Mouse (Mus musculus): ENCODE results near the gene Ceacam10. TPM values are rescaled to one million over a fixed set of nuclear protein-coding genes. Genes with fewer than 3 reads are reported as not detected.
A peak's percentile ranks its signal among the peaks of the same experiment; 100 is the strongest.
"Not testable (repeated sequence)": the region's sequence is repeated elsewhere in the genome, so short reads cannot be mapped to it uniquely, and the experiment has no call there.

Ceacam10 gene
- 0.29 and 0.34 TPM in 2 replicates for polyA plus RNA-seq (2014; fragmentation: Nextera tagmentation; extraction: Ambion mirVana)

DNA sequence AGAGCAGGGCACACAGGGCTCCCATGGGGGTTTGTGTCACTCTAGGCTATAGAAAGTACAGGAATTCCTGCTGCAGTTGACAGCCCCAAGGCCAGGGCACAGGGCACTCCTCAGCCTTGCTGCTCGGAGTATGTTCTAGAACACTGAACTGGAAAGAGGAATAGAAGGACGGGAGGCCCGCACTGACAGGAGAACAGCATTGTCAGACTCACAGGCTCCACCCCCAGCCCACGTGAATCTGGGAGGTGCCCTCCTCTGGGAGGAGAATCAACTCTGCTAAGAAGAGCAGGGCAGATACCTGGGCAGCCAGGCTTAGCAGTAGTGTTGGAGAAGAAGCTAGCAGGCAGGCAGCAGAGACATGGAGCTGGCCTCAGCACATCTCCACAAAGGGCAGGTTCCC, at the start of gene Ceacam10:
TSS of gene Ceacam10 (plus strand) at position 289 of the 400 bp plus-strand sequence.
- not testable (repeated sequence) for H3K4me2 ChIP-seq (ENCODE audit: low read depth, low read length); H3K27me3 ChIP-seq (ENCODE audit: control insufficient read depth, insufficient read depth, low read length); H3K27ac ChIP-seq (replicated peaks; ENCODE audit: low read depth, low read length); ATAC-seq (replicated peaks; ENCODE audit: insufficient number of reproducible peaks, low FRiP score, low TSS enrichment, low read depth); H3K9ac ChIP-seq (replicated peaks; ENCODE audit: low read length); H3K36me3 ChIP-seq (replicated peaks; ENCODE audit: control insufficient read depth, insufficient read depth, low read depth, low read length); H3K4me3 ChIP-seq (ENCODE audit: low read depth, low read length); DNase-seq (ENCODE audit: low spot score); H3K4me1 ChIP-seq (ENCODE audit: control insufficient read depth, insufficient read depth, low read length); H3K9me3 ChIP-seq (replicated peaks; ENCODE audit: control insufficient read depth, low read length)
- WGBS, result 41% methylated on average over 4 of the region's 4 CpGs

- no peaks in the 10 kb centered on the region for H3K4me1 ChIP-seq (ENCODE audit: control insufficient read depth, insufficient read depth, low read length)
- ATAC-seq (replicated peaks; ENCODE audit: insufficient number of reproducible peaks, low FRiP score, low TSS enrichment, low read depth) (0 out of 2 replicates have a peak, but pooled peaks have one; percentile 34), DNase-seq (ENCODE audit: low spot score) (peak; percentile 41)
- WGBS, result 15% methylated on average over 17 of the region's 17 CpGs
- H3K9me3 ChIP-seq (replicated peaks; ENCODE audit: control insufficient read depth, low read length), result no peaks in the 10 kb centered on the region
- no peak overlapping the region for H3K4me3 ChIP-seq (ENCODE audit: low read depth, low read length)
- H3K9ac ChIP-seq (replicated peaks; ENCODE audit: low read length), result no peak overlapping the region; the same call in 1 of the 2 replicates
- no peaks in the 10 kb centered on the region for H3K36me3 ChIP-seq (replicated peaks; ENCODE audit: control insufficient read depth, insufficient read depth, low read depth, low read length)
- H3K4me2 ChIP-seq (ENCODE audit: low read depth, low read length), result no peak overlapping the region; the same call in 1 of the 2 replicates
- no peak overlapping the region for H3K27ac ChIP-seq (replicated peaks; ENCODE audit: low read depth, low read length)
- no peaks in the 10 kb centered on the region for H3K27me3 ChIP-seq (ENCODE audit: control insufficient read depth, insufficient read depth, low read length)
Observed at GRCm38 (mm10) chr7:24735970-24736670, 40.9 kb upstream of the Ceacam10 start.

GRCm38 (mm10) chr7:24750695-24751094, 26.3 kb upstream of the Ceacam10 start:
- ATAC-seq (replicated peaks; ENCODE audit: insufficient number of reproducible peaks, low FRiP score, low TSS enrichment, low read depth) (no peak), DNase-seq (ENCODE audit: low spot score) (no peak)
- 53% methylated on average over 4 of the region's 4 CpGs for WGBS
- Histone ChIP-seq H3K4me2 (ENCODE audit: low read depth, low read length) (no peak overlapping the region), H3K9ac (replicated peaks; ENCODE audit: low read length) (no peak overlapping the region), H3K36me3 (replicated peaks; ENCODE audit: control insufficient read depth, insufficient read depth, low read depth, low read length) (no peaks in the 10 kb centered on the region), H3K27me3 (ENCODE audit: control insufficient read depth, insufficient read depth, low read length) (no peaks in the 10 kb centered on the region), H3K4me1 (ENCODE audit: control insufficient read depth, insufficient read depth, low read length) (no peaks in the 10 kb centered on the region), H3K4me3 (ENCODE audit: low read depth, low read length) (no peak overlapping the region), H3K27ac (replicated peaks; ENCODE audit: low read depth, low read length) (no peak overlapping the region), H3K9me3 (replicated peaks; ENCODE audit: control insufficient read depth, low read length) (no peaks in the 10 kb centered on the region)

DNA sequence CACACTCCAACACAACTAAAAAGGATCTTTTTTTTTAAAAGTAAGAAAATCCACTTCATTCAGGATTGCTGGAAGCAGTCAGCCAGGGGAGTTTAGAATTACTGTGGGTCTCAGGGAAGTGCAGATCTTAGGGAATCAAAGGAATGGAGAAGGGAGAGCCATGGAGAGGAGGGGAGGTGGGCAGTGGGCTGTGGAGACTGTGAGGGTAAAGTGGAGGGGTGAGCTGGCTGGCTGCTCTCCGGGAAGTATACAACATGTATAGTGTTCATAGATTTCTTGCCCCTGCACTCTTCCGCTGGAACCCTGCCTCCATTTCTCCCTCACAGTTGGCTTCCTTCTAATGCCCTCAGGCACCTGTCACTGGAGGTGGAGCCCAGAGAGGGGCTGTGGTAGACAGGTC, 25.4 kb upstream of the Ceacam10 start:
- H3K4me1 ChIP-seq (ENCODE audit: control insufficient read depth, insufficient read depth, low read length), result no peaks in the 10 kb centered on the region
- no peaks in the 10 kb centered on the region for H3K27me3 ChIP-seq (ENCODE audit: control insufficient read depth, insufficient read depth, low read length)
- ATAC-seq (replicated peaks; ENCODE audit: insufficient number of reproducible peaks, low FRiP score, low TSS enrichment, low read depth) (no peak), DNase-seq (ENCODE audit: low spot score) (no peak)
- H3K4me2 ChIP-seq (ENCODE audit: low read depth, low read length), result no peak overlapping the region
- 76% methylated on average over 2 of the region's 2 CpGs for WGBS
- H3K36me3 ChIP-seq (replicated peaks; ENCODE audit: control insufficient read depth, insufficient read depth, low read depth, low read length), result no peaks in the 10 kb centered on the region
- H3K9ac ChIP-seq (replicated peaks; ENCODE audit: low read length), result no peak overlapping the region
- no peak overlapping the region for H3K27ac ChIP-seq (replicated peaks; ENCODE audit: low read depth, low read length)
- no peaks in the 10 kb centered on the region for H3K9me3 ChIP-seq (replicated peaks; ENCODE audit: control insufficient read depth, low read length)
- no peak overlapping the region for H3K4me3 ChIP-seq (ENCODE audit: low read depth, low read length)

DNA sequence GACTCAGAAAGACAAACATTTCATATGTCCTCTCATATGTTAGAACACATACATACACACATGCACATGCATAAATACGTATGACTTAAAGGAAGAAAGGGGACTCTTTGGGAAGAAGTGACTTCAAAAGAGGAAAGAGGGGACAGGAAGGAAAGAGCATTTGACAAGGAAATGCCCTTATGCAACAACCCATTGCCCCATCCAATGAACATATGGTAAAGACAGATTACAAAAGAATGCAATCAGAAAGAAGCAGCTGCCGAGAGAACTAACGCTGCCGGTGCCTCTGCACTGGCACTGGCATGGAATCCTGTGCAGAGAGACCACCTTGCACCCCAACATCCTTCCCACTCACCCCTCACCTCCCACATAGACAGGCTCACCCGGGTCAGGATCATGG, 23.5 kb upstream of the Ceacam10 start:
- Histone ChIP-seq H3K9ac (replicated peaks; ENCODE audit: low read length) (no peak overlapping the region), H3K4me3 (ENCODE audit: low read depth, low read length) (no peak overlapping the region), H3K27ac (replicated peaks; ENCODE audit: low read depth, low read length) (no peak overlapping the region), H3K9me3 (replicated peaks; ENCODE audit: control insufficient read depth, low read length) (no peaks in the 10 kb centered on the region), H3K27me3 (ENCODE audit: control insufficient read depth, insufficient read depth, low read length) (no peaks in the 10 kb centered on the region), H3K4me1 (ENCODE audit: control insufficient read depth, insufficient read depth, low read length) (no peaks in the 10 kb centered on the region), H3K4me2 (ENCODE audit: low read depth, low read length) (no peak overlapping the region), H3K36me3 (replicated peaks; ENCODE audit: control insufficient read depth, insufficient read depth, low read depth, low read length) (no peaks in the 10 kb centered on the region)
- DNase-seq (ENCODE audit: low spot score), result no peak
- 84% methylated on average over 5 of the region's 5 CpGs for WGBS
- no peak for ATAC-seq (replicated peaks; ENCODE audit: insufficient number of reproducible peaks, low FRiP score, low TSS enrichment, low read depth)

DNA sequence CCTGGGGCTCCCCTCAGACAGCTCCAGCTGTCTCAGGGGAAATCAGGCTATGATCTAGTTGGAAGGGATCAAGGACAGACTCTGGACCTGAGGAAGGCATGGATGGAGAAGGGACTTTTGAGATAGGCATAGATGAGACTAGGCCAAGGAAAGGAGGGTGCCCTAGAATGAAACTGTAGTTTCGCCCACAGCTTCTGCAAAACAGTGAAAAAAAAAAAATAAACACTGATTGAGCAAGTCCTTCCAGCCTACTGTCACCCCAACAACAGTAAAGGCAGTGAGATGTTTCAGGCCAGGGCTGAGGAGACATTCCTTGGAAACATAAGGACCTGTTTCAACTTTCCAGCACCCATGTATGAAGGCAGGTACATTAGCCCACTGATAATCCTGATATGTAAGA, 18.5 kb upstream of the Ceacam10 start:
- Histone ChIP-seq H3K4me3 (ENCODE audit: low read depth, low read length) (no peak overlapping the region), H3K27me3 (ENCODE audit: control insufficient read depth, insufficient read depth, low read length) (no peaks in the 10 kb centered on the region), H3K4me1 (ENCODE audit: control insufficient read depth, insufficient read depth, low read length) (no peaks in the 10 kb centered on the region), H3K36me3 (replicated peaks; ENCODE audit: control insufficient read depth, insufficient read depth, low read depth, low read length) (no peaks in the 10 kb centered on the region), H3K9ac (replicated peaks; ENCODE audit: low read length) (no peak overlapping the region), H3K27ac (replicated peaks; ENCODE audit: low read depth, low read length) (no peak overlapping the region), H3K9me3 (replicated peaks; ENCODE audit: control insufficient read depth, low read length) (no peaks in the 10 kb centered on the region), H3K4me2 (ENCODE audit: low read depth, low read length) (no peak overlapping the region)
- no peak for ATAC-seq (replicated peaks; ENCODE audit: insufficient number of reproducible peaks, low FRiP score, low TSS enrichment, low read depth)
- DNase-seq (ENCODE audit: low spot score), result no peak
- 86% methylated on average over 1 of the region's 1 CpGs for WGBS

DNA sequence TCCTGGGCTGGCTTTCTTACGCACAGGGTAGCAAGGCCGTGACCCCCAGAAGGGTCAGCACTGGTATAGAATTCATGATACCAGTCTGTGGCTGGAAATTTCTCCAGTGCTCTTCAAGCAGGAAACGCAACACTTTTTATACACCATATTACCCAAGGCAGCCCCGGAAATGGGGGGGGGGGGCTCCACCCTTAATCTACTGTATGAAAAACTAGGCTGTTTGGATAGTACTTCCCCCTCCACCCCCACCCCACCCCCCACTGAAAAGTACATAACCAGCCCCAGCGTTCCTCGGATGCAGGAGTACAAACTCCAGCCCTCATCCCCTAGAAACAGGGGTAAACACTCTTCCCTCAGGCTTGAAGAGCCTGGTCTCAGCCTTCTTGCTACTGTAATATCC, 16.8 kb upstream of the Ceacam10 start, which contains the start of gene Cd177:
TSS of gene Cd177 (minus strand) at position 101 of the 400 bp plus-strand sequence.
- DNase-seq (ENCODE audit: low spot score), result no peak
- no peak within 1 kb of the TSS for H3K9ac ChIP-seq (replicated peaks; ENCODE audit: low read length)
- H3K9me3 ChIP-seq (replicated peaks; ENCODE audit: control insufficient read depth, low read length), result no peaks in the 10 kb centered on the region
- H3K36me3 ChIP-seq (replicated peaks; ENCODE audit: control insufficient read depth, insufficient read depth, low read depth, low read length), result no peaks in the 10 kb centered on the region
- no peak for ATAC-seq (replicated peaks; ENCODE audit: insufficient number of reproducible peaks, low FRiP score, low TSS enrichment, low read depth)
- H3K4me2 ChIP-seq (ENCODE audit: low read depth, low read length), result no peak within 1 kb of the TSS
- H3K27ac ChIP-seq (replicated peaks; ENCODE audit: low read depth, low read length), result no peak within 1 kb of the TSS
- no peaks in the 10 kb centered on the region for H3K4me1 ChIP-seq (ENCODE audit: control insufficient read depth, insufficient read depth, low read length)
- 76% methylated on average over 6 of the region's 6 CpGs for WGBS
- no peak within 1 kb of the TSS for H3K4me3 ChIP-seq (ENCODE audit: low read depth, low read length)
- H3K27me3 ChIP-seq (ENCODE audit: control insufficient read depth, insufficient read depth, low read length), result no peaks in the 10 kb centered on the region

- no peak overlapping the region for H3K9ac ChIP-seq (replicated peaks; ENCODE audit: low read length)
- DNase-seq (ENCODE audit: low spot score), result no peak
- ATAC-seq (replicated peaks; ENCODE audit: insufficient number of reproducible peaks, low FRiP score, low TSS enrichment, low read depth), result no peak
- no peaks in the 10 kb centered on the region for H3K9me3 ChIP-seq (replicated peaks; ENCODE audit: control insufficient read depth, low read length)
- no peak overlapping the region for H3K4me3 ChIP-seq (ENCODE audit: low read depth, low read length)
- H3K27me3 ChIP-seq (ENCODE audit: control insufficient read depth, insufficient read depth, low read length), result no peaks in the 10 kb centered on the region
- H3K4me1 ChIP-seq (ENCODE audit: control insufficient read depth, insufficient read depth, low read length), result no peaks in the 10 kb centered on the region
- WGBS, result 66% methylated on average over 6 of the region's 6 CpGs
- no peaks in the 10 kb centered on the region for H3K36me3 ChIP-seq (replicated peaks; ENCODE audit: control insufficient read depth, insufficient read depth, low read depth, low read length)
- H3K27ac ChIP-seq (replicated peaks; ENCODE audit: low read depth, low read length), result no peak overlapping the region
- no peak overlapping the region for H3K4me2 ChIP-seq (ENCODE audit: low read depth, low read length)
Observed at GRCm38 (mm10) chr7:24761161-24761560, 15.8 kb upstream of the Ceacam10 start.
